Mouse (Mus musculus) hindbrain, embryonic 15.5 days (tissue): ENCODE measurements around the gene Adig. TPM values are rescaled to one million over a fixed set of nuclear protein-coding genes. Genes with fewer than 3 reads are reported as not detected.

ENCODE experiments used
- ATAC-seq: fragments of 200-750 bp; cut with Nextera tagmentation; 2 replicates; pipeline ENCODE4 v1.8.0; 2017; ENCODE audit warnings: low read depth, moderate number of reproducible peaks, moderate TSS enrichment; ENCODE audit not compliant: low FRiP score
- H3K27ac ChIP-seq: fragments of 300-500 bp; sonication (generic); replicated peaks from 2 replicates; pipeline ENCODE4 v1.5.1; 2015; ENCODE audit warnings: mild to moderate bottlenecking, inconsistent platforms
- H3K27me3 ChIP-seq: fragments of 300-500 bp; sonication (generic); 2 replicates; pipeline ENCODE4 v1.6.1; 2015; ENCODE audit warnings: control low read depth, inconsistent platforms
- H3K36me3 ChIP-seq: fragments of 300-500 bp; sonication (generic); 2 replicates; pipeline ENCODE4 v1.6.1; 2015; ENCODE audit warnings: control low read depth, inconsistent platforms
- H3K4me1 ChIP-seq: fragments of 300-500 bp; sonication (generic); replicated peaks from 2 replicates; pipeline ENCODE4 v1.6.1; 2015; ENCODE audit warnings: control low read depth, inconsistent platforms
- H3K4me2 ChIP-seq: fragments of 300-500 bp; sonication (generic); 2 replicates; pipeline ENCODE4 v1.6.1; 2015; ENCODE audit warnings: moderate library complexity, mild to moderate bottlenecking, inconsistent platforms
- H3K4me3 ChIP-seq: fragments of 300-500 bp; sonication (generic); 2 replicates; pipeline ENCODE4 v1.5.1; 2015; ENCODE audit warnings: mild to moderate bottlenecking, inconsistent platforms
- H3K9ac ChIP-seq: fragments of 300-500 bp; sonication (generic); 2 replicates; pipeline ENCODE4 v1.6.1; 2015; ENCODE audit warnings: inconsistent platforms
- H3K9me3 ChIP-seq: fragments of 300-500 bp; sonication (generic); 2 replicates; pipeline ENCODE4 v1.6.1; 2016; ENCODE audit warnings: control low read depth, inconsistent platforms
- WGBS: fragments of 180-500 bp; shearing (Covaris S2); methylation state at CpG from one replicate; pipeline ENCODE4 v1.1.7; 2015; 5-methylcytosine and 5-hydroxymethylcytosine counted together
- polyA plus RNA-seq: library from polyadenylated mRNA; unstranded; fragments of >200 nt; fragmentation: Nextera tagmentation; extraction: Ambion mirVana; gene quantifications from 2 replicates; pipeline ENCODE4 v1.2.1, GENCODE M21; 2015

Adig gene
- not detected in 2 replicates for polyA plus RNA-seq

DNA sequence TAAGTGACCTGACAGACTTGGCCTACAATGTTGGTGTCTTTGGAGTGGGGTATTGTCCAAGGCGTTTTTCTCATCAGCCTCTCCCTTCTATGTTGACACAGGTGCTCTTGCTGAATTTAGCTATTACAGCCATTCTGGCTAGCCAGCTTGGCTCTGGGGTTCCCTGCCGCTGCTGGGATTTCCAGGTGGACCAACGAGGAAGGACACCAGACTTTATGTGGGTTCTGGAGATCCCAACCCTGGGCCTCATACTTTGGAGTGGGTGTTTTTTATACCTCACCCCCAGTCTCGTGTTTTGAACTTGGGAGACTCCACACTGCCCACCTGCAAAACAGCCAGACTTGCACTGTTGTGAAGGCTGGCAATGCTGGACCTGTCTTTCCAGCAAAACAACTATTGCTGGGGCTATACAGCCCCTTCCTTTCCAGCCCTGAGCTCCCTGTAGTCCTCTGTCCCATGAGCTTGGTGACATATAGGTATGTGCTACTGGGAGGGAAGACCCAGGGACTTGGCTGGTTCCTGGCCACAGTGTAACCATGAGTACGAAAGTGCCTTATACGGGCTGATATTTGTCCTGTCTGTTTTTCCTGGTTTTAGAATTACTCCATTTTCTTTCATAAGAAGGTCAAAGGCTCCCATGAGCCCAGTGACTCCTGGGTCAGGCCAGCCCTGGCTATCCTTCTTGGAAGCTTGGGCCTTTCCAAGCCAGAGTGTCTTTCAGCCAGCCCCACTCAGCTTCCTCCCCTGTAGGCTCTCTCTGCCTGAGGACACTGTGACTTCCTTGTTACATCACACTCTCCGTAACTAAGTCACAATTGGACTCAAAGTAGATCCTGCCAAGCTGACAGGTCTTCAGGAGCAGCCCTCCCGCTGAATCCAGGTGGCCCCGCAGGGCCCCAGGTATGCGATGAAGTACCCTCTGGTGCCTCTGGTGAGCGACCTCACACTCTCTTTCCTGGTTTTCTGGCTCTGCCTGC is at the start of gene Adig:
TSS of gene Adig (plus strand) at position 777 of the 977 bp plus-strand sequence.
- Histone ChIP-seq H3K4me2 (no peak within 1 kb of the TSS), H3K36me3 (peaks cover 10% of the 10 kb centered on the region; the same call in 1 of the 2 replicates), H3K4me3 (no peak within 1 kb of the TSS), H3K27me3 (no peaks in the 10 kb centered on the region), H3K4me1 (no peaks in the 10 kb centered on the region), H3K27ac (no peak within 1 kb of the TSS), H3K9ac (no peak within 1 kb of the TSS), H3K9me3 (no peaks in the 10 kb centered on the region)
- no peak for ATAC-seq
- 81% methylated on average over 11 of the region's 11 CpGs for WGBS

DNA sequence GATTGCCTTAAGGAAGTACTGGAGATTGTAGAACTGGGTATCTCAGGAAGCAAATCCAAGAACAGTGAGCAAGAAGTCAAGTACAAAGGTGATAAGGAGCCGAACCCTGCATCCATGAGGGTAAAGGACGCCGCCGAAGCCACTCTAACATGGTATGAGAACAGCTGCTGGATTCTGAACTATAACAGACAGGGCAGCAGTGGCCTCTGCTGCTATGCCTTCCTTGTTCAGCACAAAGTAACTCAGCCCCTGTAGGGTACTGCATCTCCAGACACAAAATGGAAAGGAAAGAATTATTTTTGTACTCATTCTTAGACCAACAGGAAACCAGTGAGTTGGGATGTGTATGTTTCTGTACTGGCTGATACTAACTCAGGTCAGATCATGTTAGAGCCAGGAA is 46.0 kb upstream of the Adig start:
- Histone ChIP-seq H3K27ac (no peak overlapping the region), H3K36me3 (peaks cover 63% of the 10 kb centered on the region), H3K4me3 (no peak overlapping the region), H3K9ac (no peak overlapping the region), H3K27me3 (no peaks in the 10 kb centered on the region), H3K4me1 (no peaks in the 10 kb centered on the region), H3K9me3 (no peaks in the 10 kb centered on the region), H3K4me2 (no peak overlapping the region)
- no peak for ATAC-seq
- 96% methylated on average over 4 of the region's 4 CpGs for WGBS

GRCm38 (mm10) chr2:158457610-158458009 is 44.8 kb upstream of the Adig start:
- no peak overlapping the region for H3K4me3 ChIP-seq
- no peak overlapping the region for H3K9ac ChIP-seq
- H3K4me2 ChIP-seq, result no peak overlapping the region
- no peaks in the 10 kb centered on the region for H3K27me3 ChIP-seq
- peaks cover 60% of the 10 kb centered on the region for H3K36me3 ChIP-seq
- no peaks in the 10 kb centered on the region for H3K9me3 ChIP-seq
- 100% methylated on average over 1 of the region's 1 CpGs for WGBS
- ATAC-seq, result no peak
- H3K27ac ChIP-seq, result no peak overlapping the region
- H3K4me1 ChIP-seq, result no peaks in the 10 kb centered on the region

GRCm38 (mm10) chr2:158462450-158462849 is 40.0 kb upstream of the Adig start:
- Histone ChIP-seq H3K9ac (no peak overlapping the region), H3K4me3 (no peak overlapping the region), H3K36me3 (peaks cover 64% of the 10 kb centered on the region), H3K27ac (no peak overlapping the region), H3K4me2 (no peak overlapping the region), H3K9me3 (no peaks in the 10 kb centered on the region), H3K27me3 (no peaks in the 10 kb centered on the region), H3K4me1 (no peaks in the 10 kb centered on the region)
- no peak for ATAC-seq
- WGBS, result 79% methylated on average over 1 of the region's 1 CpGs

- WGBS, result 93% methylated on average over 1 of the region's 1 CpGs
- Histone ChIP-seq H3K36me3 (peaks cover 61% of the 10 kb centered on the region), H3K4me2 (no peak overlapping the region)
These were observed 28.3 kb upstream of the Adig start for GRCm38 (mm10) chr2:158474159-158474558.

DNA sequence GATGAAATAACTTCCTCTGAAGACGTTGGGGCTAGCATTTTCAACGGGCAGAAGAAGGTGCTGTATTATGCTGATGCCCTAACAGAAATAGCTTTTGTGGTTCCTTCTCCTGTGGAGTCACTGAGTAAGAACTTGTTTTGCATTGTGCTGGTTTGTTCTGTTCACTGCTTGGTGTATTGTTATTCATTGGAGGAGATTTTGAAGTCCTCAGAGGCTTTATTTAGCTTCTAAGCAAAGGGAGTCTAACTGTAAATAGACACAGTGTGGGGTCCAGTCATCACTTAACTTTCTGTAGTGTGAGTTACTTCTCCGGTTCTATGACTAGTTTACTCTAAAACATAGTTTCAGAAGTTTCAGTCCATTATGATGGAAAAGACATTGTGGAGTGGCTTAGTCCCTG is 24.8 kb upstream of the Adig start:
- no peak overlapping the region for H3K4me2 ChIP-seq
- no peaks in the 10 kb centered on the region for H3K9me3 ChIP-seq
- ATAC-seq, result no peak
- H3K36me3 ChIP-seq, result peaks cover 77% of the 10 kb centered on the region
- H3K4me1 ChIP-seq, result no peaks in the 10 kb centered on the region
- no peaks in the 10 kb centered on the region for H3K27me3 ChIP-seq
- no peak overlapping the region for H3K27ac ChIP-seq
- WGBS, result 73% methylated on average over 3 of the region's 3 CpGs
- H3K9ac ChIP-seq, result no peak overlapping the region
- no peak overlapping the region for H3K4me3 ChIP-seq

More at GRCm38 (mm10) chr2:158474159-158474558, 28.3 kb upstream of the Adig start:
- Histone ChIP-seq H3K4me1 (no peaks in the 10 kb centered on the region), H3K4me3 (no peak overlapping the region), H3K27ac (no peak overlapping the region), H3K27me3 (no peaks in the 10 kb centered on the region), H3K9ac (no peak overlapping the region), H3K9me3 (no peaks in the 10 kb centered on the region)
- ATAC-seq, result no peak

DNA sequence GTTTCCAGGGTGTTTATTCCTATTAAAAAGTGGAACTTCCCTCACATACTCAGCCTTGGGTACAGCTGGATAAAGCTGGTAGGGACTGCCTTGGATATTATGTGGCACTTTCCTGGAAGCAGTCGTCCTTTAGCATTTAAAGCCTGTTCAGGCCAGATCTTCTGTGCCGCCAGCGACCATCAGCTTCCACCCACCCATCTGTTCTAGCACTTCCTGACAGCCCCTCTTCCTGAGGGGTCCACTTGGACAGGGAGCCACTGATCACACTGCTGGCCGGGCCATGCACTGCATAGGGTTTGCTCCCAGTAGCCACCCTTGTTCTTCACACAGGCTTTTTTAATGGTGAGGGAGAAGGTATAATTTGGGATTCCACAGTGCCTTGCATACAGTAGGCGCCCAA is 4.0 kb upstream of the Adig start:
- 0 out of 2 replicates have a peak, but pooled peaks have one; percentile 34 for ATAC-seq

DNA sequence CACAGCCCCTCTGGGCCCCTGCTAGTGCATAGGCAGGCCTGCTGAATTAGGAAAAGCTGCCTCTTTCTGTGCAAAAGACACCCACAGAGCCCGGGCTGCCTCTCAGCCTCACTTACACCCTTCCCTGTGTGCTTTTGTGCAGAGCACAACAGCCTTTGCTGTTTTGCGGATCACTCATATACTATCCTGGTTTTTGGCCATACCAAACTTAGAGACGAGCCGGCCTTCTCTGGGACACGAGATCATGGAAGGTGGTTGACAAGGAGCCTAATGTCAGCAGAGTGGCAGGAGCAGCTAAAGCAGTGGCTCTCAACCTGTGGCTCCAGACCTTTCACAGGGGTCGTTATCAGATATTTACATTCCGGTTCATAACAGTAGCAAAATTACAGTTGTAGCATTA is 814 bp downstream of the Adig start:
- H3K27me3 ChIP-seq, result no peaks in the 10 kb centered on the region
- H3K4me2 ChIP-seq, result no peak overlapping the region
- H3K36me3 ChIP-seq, result peaks cover 5% of the 10 kb centered on the region; the same call in 1 of the 2 replicates
- H3K27ac ChIP-seq, result no peak overlapping the region
- H3K9ac ChIP-seq, result no peak overlapping the region
- WGBS, result 83% methylated on average over 7 of the region's 7 CpGs
- H3K9me3 ChIP-seq, result no peaks in the 10 kb centered on the region
- ATAC-seq, result no peak
- H3K4me3 ChIP-seq, result no peak overlapping the region
- no peaks in the 10 kb centered on the region for H3K4me1 ChIP-seq

More for the DNA sequence above, 4.0 kb upstream of the Adig start:
- H3K9ac ChIP-seq, result no peak overlapping the region
- no peak overlapping the region for H3K4me3 ChIP-seq
- no peaks in the 10 kb centered on the region for H3K27me3 ChIP-seq
- H3K36me3 ChIP-seq, result peaks cover 40% of the 10 kb centered on the region
- H3K27ac ChIP-seq, result no peak overlapping the region
- WGBS, result 81% methylated on average over 5 of the region's 5 CpGs
- H3K4me1 ChIP-seq, result no peaks in the 10 kb centered on the region
- H3K9me3 ChIP-seq, result no peaks in the 10 kb centered on the region
- H3K4me2 ChIP-seq, result no peak overlapping the region

GRCm38 (mm10) chr2:158503671-158504070 is 1.3 kb downstream of the Adig start:
- H3K27me3 ChIP-seq, result no peaks in the 10 kb centered on the region
- 68% methylated on average over 4 of the region's 4 CpGs for WGBS
- no peaks in the 10 kb centered on the region for H3K4me1 ChIP-seq
- no peak for ATAC-seq
- H3K27ac ChIP-seq, result no peak overlapping the region
- H3K4me3 ChIP-seq, result no peak overlapping the region
- H3K4me2 ChIP-seq, result no peak overlapping the region
- no peaks in the 10 kb centered on the region for H3K9me3 ChIP-seq
- H3K9ac ChIP-seq, result no peak overlapping the region
- H3K36me3 ChIP-seq, result 0 out of 2 replicates have a peak, but pooled peaks cover under 1% of the 10 kb centered on the region

- 88% methylated on average over 5 of the region's 5 CpGs for WGBS
- Histone ChIP-seq H3K9ac (no peak overlapping the region), H3K27me3 (no peaks in the 10 kb centered on the region), H3K4me2 (no peak overlapping the region), H3K9me3 (no peaks in the 10 kb centered on the region), H3K27ac (no peak overlapping the region), H3K36me3 (no peaks in the 10 kb centered on the region), H3K4me1 (no peaks in the 10 kb centered on the region), H3K4me3 (no peak overlapping the region)
- ATAC-seq, result no peak
These were observed 4.1 kb downstream of the Adig start for GRCm38 (mm10) chr2:158506475-158506874.

DNA sequence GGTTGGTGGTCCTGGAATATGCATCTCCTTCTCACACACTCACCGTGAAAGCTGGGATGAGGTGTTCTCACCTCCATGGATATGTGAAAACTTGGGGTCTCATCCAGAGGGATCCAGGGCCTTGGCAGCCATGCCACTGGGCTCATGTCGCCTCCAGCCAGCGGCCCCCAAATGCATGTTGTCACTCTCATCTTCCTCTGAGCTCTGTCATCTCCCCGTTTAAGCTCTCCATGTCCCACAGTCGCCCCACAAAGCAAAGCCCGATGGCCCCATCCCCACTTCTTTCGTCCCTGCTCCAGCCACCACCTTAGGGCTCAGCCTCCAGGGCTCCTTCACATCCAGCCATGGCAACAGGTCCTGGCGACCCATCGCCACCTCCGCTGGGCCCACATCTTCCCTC is 4.6 kb downstream of the Adig start:
- WGBS, result 91% methylated on average over 10 of the region's 10 CpGs
- H3K4me1 ChIP-seq, result no peaks in the 10 kb centered on the region
- no peak overlapping the region for H3K4me2 ChIP-seq
- no peaks in the 10 kb centered on the region for H3K36me3 ChIP-seq
- H3K27me3 ChIP-seq, result no peaks in the 10 kb centered on the region
- H3K27ac ChIP-seq, result no peak overlapping the region
- H3K4me3 ChIP-seq, result no peak overlapping the region
- no peaks in the 10 kb centered on the region for H3K9me3 ChIP-seq
- no peak for ATAC-seq
- no peak overlapping the region for H3K9ac ChIP-seq

DNA sequence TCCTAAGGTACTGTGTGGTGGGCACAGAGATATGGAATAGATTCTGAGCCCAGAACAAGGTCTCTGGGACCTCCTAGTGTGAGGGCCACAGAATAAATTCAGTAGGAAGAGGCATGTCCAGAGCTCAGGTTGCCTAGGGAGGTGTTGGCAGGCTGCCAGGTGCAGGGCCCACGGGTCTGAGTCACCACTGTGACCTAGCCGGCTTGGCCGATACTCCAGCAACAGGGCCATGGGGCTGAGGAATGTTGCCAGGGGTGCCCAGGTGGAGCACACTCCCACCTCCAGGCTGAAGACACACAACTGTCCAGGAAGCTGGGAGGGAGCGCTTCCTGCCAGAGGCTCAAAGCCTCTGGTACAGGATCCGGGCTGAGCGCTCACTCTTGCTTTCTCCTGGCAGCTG is 8.3 kb downstream of the Adig start:
- Histone ChIP-seq H3K4me1 (no peaks in the 10 kb centered on the region), H3K27ac (no peak overlapping the region), H3K4me2 (no peak overlapping the region), H3K36me3 (no peaks in the 10 kb centered on the region), H3K27me3 (no peaks in the 10 kb centered on the region), H3K9me3 (no peaks in the 10 kb centered on the region), H3K9ac (no peak overlapping the region), H3K4me3 (no peak overlapping the region)
- WGBS, result 79% methylated on average over 6 of the region's 6 CpGs
- ATAC-seq, result no peak
